Mouse (Mus musculus) embryonic fibroblast, embryonic 13.5 days (primary cell): ENCODE measurements around the gene Zcchc17.

ENCODE experiments used
- CTCF ChIP-seq: IDR thresholded peaks from 2 replicates; pipeline ENCODE4 v1.5.1; 2011; ENCODE audit warnings: mild to moderate bottlenecking, control low read depth, low read length, moderate library complexity, borderline replicate concordance; ENCODE audit not compliant: insufficient read depth
- POLR2A ChIP-seq: IDR thresholded peaks from 2 replicates; pipeline ENCODE4 v1.6.1; 2011; ENCODE audit warnings: low read depth, mild to moderate bottlenecking, control low read depth, low read length, moderate library complexity

DNA sequence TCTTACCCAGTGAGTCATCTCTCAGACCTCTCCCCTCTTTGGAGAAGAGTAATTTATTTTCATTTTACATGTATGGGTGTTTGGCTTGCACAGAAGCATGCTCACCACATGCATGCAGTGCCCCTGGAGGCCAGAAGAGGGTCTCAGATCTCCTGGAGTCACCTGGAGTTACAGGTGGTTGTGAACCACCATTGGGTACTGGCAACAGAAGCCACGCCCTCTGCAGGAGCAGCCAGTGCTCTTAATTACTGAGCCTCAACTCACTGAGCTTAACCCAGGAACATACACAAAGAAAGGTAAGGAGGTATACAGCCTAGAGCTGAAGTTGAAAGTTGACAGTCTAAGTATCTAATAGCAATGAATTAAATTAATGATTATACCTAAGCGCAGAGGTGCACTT, 34.3 kb downstream of the Zcchc17 start:
- TF ChIP-seq CTCF, result no peak
- TF ChIP-seq POLR2A, result no peak
